Mouse (Mus musculus) lung, postnatal 0 days (tissue): ENCODE measurements around the gene Jpt1.

Experiments
- CTCF ChIP-seq: IDR thresholded peaks from 2 replicates; pipeline ENCODE4 v1.5.1; 2016; ENCODE audit warnings: antibody characterized with exemption, mild to moderate bottlenecking
- EP300 ChIP-seq: IDR thresholded peaks from 2 replicates; pipeline ENCODE4 v1.6.1; 2016; ENCODE audit warnings: antibody characterized with exemption, mild to moderate bottlenecking, control low read depth

DNA sequence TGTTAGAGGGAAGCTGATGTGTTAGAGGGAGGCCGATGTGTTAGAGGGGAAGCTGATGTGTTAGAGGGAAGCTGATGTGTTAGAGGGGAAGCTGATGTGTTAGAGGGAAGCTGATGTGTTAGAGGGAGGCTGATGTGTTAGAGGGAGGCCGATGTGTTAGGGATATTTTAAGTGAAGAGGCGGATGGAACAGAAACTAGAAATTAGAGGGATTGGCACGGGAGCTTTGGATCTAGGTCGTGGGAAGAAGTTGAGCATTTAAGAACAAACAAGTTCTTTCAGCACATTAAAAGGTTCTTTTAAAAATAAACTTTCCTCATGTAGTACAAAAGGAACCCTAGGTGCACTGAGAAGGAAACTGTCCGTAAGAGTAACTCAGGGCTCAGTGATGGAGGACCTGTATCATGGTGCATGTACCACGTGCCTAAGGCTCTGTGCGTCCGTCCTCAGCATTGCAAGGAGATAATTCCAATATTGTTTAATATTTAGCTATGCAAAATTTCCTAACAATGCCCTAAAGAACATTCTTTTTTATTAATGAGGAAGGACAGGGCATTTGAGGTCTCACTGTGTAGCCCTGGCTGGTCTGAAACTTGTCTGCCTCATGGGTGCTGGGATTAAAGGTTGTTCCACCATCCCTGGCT, 35.8 kb downstream of the Jpt1 start:
- no peak for TF ChIP-seq CTCF
- no peak for TF ChIP-seq EP300
